Mouse (Mus musculus) urinary bladder, postnatal 4 days (tissue): ENCODE measurements around the gene Prss46.

ENCODE experiments used
- DNase-seq, 2 experiments: peaks; one replicate each; pipeline ENCODE4 v3.0.0; 2021 to 2022; ENCODE audit warnings: low spot score in 2 of 2

The Prss46 gene

DNA sequence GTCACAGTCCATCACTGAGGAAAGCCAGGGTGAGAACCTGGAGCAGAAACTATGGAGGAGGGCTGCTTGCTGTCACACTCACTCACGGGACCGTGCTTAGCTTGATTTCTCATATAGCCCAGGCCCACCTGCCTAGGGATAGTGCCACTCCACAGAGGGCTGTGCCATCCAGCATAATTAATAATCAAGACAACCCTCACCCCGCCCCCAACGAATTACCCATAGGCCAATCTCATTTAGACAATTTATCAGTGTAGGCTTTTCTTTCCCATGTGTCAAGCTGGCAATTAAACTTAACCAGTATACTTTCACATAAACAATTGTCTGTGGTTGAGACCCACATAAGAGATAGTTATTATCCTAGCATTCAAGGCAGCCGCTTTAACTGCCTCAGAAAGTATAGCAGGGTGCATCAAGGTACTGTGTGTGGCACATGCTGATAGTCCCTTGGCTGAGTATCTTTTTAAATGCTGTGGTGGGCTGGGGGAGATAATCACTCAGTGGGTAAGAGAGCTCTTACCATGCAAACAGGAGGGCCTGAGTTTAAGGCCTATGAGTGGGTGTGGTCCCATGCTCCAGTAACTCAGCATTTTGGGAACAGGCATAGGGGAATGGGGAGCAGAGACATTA, 14.8 kb downstream of the Prss46 start:
- DNase-seq: no peak

DNA sequence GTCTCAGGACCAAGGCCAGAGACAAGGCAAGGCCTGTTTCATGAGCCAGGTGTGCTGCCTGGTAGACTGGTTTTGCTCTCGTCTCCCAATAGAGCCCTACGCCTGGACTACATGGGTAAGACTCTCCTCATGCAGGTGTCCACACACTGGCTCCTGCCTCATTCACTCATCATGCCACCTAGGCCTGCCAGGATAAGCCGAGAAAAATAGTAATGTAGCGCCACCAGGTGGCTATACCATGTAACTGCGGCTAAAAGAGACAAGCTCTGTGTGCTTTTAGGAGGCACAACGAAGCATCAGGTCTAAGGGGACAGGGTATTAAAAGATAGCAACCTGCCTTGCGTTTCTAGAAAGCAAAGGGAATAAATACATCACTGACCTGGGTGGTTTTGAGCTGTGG, 26.7 kb downstream of the Prss46 start:
- DNase-seq: peak in 1 of 2 experiments; percentile 19

DNA sequence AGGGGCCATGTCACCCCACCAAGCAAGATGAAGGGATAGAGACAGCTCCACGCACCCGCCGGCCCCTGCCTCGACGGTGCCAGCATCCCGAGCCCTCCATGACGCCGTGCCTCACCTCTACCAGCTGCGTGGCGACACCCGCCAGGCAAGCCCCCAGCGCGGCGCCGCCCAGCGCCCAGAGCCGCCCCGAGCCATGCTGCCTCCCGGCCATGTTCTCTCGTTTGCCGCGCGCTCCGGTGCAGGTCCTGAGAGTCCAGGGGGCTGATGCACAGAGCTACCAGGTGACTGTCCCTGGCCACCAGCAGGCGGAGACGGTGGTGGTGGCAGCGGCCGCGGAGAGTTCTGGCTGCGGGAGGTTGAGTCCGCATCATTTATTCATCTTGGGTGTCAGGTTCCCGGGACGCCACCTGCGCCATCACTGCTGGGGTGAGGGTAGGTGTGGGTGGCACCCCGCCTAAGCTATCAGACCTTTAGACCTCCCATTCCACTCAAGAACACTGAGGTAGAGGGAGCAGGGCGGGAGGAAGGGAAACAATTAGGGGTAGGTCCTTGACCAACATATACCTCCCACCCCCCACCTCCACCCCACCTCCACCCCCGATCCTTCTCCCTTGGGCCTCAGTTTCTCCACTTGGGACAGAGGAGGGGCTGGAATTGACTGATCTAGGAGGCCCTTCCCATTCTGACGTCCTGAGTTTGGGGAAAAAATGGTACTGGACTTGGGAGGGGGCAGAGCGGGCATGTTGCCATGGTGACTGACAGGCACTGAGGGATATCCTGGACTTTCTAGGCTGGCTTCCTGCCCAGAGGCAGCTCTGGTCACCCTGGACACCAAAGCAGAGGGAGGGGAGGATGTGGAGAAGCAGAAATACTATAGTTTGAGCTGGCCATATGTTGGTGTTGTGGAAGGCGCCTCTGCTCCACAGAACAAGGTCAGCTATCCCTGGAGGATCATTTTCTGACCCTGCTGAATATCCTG, 29.7 kb downstream of the Prss46 start:
- no peak for DNase-seq

DNA sequence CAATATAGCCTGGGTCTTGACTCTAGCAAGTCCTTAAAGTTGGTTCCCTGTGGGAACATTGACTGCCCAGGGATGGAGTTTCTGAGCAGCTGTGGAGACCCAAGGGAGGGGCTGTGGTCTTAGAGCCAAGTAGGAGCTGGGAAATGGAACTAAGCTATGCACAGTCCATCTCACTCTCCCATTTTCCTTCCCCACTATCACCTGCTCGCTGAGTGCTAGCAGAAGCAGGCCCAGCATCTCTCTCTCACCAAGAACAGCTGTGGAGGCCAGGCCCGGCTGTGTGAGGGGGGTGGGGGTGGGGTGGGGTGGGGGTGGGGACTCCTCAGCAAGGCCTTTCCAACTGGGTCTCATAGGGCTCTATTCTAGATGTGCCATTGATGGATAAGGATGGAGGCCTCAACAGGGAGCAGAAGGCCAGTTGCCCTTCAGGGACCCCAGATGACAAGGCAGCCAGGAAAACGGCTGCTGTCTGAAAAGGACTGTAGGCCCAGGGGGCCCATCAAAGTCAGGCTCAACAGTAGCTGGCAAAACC, 30.4 kb downstream of the Prss46 start:
- no peak for DNase-seq

DNA sequence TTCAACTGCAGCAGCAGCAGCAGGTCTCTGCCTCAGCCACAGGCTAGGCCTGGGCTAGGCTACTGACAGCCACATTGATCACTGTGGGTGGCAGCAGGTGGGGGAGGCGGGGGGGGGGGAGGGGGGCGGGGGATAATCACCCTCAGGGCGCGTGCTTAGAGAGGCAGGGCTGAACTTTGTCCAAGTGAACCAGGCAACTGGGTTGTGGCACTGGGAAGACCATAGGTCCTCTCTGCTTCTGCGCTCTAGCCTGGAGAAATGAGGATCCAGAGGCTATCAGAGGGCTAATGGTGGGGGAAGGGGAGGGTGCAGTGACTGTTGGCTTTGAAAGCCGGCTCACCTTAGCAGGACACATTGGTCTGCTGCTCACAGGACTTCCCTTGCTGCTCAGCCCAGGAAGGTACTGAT, 31.0 kb downstream of the Prss46 start:
- no peak for DNase-seq

DNA sequence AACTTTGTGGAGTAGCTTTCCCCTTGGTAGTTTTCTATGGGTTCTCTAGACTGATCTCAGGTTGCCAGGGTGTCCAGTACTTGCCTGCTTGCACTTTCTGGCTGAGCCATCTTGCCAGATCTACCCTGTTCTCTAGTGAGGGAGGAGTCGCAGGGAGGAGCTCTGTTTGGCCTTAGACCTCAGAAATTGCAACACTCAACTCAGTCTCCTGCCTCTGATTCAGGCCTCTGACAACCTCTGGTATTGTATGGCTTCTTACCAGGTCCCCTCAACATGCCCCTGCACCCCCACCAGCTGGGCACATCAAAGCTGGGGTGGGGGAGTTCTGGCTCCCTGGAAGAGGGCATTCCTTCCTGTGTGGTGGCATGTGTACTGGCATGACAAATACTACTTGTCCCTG, 33.0 kb downstream of the Prss46 start:
- DNase-seq: no peak

DNA sequence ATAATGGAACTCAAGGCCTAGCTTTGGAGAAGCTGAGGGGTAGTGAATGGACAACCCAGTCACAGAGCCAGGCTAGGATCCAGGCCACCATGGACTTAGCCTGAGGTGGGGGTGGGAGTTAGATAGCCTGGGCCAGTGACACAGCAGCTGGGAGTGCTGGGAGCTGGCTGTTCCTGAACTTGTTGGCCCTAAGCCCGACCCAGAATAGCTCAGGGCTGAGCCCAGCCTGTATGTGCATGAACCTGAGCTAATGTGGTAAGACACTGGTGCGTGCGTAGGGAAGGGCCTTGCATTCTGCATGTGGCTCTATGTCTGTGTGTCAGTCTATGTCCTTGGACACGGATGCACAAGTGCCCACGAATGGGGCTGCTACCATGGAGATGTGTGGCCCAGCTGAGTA, 33.6 kb downstream of the Prss46 start:
- DNase-seq: peak in 1 of 2 experiments; percentile 55

DNA sequence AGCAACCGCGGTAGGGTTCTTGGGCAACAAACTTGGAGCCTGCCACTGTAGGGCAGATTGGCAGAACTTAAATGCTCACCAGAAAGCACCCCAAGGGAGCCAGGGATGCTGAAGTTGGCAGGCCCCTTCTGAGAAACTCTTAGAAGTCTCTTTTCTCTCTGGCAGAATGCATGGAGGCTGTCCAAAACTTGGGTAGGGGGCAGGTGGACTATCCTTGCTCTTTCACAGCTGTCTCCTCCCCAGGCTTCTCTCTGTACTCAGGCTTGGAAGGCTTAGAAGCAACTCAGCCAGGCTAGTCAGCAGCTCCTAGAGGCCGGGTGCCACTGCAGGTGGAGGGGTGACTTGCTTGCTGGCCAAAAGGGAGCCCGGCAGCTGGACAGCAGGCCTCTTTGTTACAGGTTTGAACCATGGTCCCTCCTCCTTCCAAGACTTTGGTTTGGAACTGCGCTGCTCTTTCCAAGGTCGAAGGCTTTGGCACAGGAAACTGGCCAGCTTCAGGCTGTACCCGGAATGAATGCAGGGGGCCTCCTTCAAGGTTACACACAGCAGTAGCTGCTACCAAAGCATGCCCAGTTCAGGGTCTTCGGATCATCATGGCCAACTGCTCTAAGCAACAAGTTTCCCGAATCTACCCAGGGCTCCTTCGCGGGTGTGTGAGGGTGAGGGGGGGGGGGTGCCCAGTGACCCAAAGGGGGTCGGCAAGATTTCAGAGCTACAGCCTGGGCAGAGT, 35.0 kb downstream of the Prss46 start, which contains the start of gene Als2cl:
TSS of gene Als2cl (plus strand) at position 680 of the 730 bp plus-strand sequence.
- DNase-seq: no peak

DNA sequence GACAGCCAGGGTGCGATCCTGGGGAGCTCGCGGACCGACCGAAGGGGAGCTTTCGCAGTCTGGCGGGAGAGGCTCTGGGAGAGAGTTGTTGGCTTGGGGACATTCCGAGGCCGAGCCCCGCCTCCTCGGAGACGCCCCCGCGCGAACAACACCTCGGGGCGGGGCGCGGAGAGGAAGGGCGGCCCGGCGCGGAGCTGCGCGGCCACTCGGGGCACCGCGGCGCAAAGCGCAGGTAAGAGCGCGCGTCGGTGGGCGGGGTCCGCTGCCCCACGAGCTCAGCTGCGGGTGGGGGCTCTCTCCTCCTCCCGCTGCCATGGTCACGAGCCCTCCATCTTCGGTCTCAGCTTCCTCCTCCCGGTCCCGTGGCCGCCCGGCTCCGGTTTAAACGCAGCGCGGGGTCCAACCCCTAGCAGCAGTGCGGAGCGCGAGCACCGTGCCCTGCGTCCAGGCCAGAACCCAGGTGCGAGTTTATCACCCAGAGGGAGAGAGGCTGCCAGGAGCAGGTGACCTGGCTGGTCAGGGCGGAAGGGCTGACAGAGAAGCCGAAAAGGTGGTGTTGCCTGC, 35.8 kb downstream of the Prss46 start, which contains the start of gene Tmie:
TSS of gene Tmie (minus strand) at position 116 of the 564 bp plus-strand sequence.
- DNase-seq: peak; percentile 70 to 78

DNA sequence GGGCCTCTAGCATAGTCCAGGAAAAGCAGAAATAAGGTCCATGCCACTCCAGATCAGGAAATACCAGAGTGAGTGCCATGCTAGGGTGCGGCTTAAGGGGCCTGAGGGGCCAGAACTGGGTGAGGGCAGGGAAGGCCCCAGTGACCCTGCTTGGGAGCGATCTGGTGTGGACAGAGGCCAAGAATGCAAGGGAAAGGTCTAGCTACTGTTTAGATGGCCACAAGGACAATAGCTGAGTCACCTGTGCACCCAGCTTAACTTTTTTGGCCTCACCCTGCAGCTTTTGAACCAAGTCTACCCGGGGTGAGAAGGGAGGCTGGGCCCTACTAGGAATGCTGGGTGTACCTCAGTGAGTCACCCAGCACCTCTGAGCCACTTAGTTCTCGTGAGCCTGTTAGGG, 36.5 kb downstream of the Prss46 start:
- peak in 1 of 2 experiments; percentile 63 for DNase-seq

DNA sequence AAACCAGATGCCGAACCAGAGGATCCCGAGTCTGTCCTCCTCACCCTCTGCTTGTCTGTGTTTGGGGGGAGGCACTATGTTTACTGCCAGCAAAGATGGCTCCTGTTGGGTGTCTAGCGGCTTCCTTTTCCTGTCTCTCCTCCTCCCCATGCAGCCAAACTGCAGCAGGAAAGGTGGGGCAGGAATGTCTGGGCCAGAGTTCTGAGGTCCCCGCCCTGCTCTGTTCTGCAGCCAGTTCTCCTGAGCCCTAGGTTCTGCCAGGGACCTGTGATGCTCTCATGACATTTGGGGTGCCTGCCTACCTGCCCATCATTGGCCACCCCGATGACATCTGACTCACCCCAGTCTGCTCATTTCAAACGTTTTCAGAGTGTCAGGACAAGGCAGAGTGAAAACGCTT, 37.6 kb downstream of the Prss46 start:
- no peak for DNase-seq

DNA sequence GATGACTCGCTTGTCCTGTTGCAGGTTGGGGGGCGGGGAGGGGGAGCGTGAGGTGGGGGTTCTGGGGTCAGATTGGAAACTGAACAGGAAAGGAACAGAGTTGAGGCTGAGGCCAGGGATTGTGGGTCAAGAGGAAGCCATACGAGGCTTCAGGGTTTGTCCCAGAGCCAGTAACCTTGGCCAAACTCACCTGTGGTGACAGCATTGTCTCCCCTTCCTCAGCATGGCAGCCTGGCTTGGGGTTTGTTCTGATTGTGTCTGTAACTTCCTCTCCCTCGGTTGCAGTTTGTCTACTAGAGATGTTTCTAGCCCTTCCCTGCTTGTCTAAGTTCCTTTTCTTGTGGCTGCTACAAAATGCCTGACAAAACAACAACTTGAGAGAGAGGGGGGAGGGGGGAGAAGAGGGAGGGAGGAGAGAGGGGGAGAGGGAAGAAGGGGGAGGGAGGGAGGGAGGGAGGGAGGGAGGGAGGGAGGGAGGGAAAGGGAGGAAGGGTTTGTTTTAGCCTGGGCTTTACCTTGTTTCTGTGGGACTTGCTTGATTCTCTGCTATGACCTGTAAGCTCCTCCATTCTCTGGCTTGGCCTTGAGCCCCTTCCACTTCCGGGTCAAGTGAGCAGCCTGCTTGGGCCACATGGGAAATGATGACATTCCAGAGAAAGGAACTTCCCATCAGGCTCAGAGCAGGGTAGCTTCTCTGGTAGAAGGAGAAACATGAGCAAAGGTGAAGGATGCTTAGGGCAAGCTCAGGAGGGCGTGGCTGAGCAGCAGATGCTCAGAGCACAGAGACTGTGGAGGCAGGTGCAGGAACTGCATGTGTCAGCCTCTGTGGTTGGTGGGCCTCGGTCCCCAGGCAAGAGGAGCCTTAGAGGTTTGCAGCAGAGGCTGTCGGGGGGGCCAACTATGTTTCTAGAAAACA, 43.3 kb downstream of the Prss46 start:
- no peak for DNase-seq

DNA sequence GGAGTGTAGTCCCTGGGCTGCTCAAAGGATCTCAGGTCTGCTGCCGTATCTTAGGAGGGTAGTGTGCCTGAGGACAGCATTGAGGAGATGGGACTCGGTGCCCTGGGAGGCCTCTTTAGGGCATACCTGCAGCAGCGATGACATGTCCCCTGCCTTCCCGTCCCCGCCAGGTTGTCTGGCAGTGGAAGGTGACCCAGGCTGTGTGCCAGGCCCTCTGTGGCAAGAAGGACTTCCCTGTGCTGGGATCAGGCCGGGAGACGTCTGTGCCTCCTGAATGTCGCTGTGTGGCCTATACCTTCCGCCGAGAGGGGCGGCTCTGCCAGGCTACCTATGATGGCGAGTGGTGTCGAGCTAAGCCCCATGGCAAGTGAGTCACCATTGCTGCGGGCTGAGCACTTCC, 44.6 kb downstream of the Prss46 start:
- no peak for DNase-seq

DNA sequence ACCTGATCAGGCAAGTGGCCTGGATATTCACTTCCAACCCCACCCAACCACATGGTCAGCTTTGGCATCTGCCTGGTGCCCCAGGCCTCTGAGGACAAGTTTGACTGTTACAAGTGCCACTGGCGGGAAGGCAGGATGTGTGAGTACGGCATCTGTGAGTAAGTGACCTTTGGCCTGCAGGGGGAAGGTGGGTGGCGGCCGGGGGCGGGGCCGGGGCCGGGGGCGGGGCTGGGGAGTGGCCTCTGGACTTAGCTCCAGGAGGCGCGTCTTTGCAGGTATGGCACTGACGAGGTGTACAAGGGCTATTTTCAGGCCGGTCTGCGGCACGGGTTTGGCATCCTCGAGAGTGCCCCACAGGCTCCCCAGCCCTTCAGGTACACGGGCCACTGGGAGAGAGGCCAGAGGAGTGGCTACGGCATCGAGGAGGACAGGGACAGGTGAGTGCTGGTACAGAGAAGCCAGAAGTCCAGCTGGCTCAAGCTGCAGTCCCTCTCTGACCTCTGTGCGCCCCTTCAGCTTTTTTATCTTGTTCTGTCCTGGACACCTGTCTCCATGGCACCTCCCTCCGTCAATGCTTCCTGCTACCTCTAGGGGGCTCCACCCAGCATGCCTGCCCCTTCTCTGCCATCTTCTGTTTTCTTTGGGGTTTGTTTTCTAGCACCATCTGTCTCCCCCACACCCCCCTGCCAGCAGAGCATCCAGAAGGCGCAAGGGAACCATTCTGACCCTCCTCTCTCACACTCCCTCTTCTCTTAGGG, 45.9 kb downstream of the Prss46 start:
- DNase-seq: no peak

DNA sequence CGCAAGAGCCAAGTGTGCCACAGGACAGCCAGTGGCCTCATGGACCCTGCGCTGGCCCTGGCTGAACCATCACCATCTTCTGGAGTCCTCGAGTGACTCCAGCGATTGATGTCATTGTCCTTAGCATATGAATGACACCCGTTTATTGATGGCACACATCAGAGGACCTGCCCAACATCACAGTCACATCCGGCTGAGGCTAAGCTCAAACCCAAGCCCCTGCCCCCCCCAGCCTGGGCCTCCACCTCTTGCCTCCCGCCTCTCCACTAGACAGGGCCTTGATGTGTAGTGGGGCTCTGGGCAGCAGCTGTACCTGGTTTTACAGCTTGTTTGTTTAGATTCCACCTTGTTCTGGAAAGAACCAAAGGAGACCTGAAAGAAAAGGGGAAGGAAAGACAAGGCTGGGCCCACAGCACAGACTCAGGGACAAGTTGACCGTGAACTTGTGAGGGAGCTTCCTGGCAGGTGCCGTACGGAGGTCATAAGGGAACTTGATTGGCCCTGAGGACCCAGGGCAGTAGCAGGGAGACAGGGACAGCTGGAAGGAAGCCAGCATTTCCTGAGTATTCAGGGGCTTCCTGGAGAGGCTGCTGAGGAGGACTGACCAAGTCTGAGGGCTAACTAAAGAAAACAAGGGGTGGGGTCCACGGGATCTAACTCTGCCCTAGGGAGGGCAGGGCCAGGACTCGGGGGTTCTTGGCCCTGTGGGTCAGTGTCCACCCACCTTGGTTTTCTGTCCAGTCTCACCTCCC, 46.9 kb downstream of the Prss46 start:
- no peak for DNase-seq

DNA sequence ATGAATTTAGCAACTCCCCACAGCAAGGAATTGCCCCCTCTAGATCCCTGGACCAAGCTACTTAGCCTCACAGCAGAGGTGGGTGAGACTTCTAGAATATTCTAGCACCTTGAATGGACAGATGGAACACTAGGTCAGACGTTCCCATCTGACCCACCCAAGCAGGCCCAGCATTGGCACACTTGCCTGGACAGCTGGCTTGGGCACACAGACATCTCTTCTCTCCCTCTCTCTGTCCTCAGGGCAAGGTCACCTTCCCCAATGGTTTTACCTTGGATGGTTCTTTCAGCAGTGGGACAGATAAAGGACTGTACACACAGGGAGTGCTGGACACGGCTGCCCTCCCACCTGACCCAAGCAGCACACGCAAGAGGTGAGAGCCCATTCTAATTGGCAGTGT, 48.2 kb downstream of the Prss46 start:
- DNase-seq: no peak

DNA sequence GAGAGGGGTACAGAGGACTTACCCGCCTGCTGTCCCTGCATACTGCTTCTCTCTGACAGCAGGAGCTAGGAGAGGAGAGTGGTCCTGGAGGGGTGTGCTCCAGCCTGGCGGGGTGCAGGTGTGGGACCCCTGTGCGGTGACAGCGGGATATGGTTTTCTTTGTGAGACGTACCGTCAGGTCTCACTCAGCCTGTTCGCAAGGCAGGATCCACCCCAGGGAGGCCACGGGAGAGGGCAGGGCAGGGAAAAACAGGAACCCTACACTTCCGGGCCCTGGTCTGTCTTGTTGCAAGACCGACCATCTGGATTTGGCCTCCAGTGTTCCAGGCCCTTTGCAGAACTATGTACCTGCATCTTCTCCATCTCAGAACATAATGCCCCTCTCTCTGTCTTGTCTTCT, 49.1 kb downstream of the Prss46 start:
- DNase-seq: no peak

DNA sequence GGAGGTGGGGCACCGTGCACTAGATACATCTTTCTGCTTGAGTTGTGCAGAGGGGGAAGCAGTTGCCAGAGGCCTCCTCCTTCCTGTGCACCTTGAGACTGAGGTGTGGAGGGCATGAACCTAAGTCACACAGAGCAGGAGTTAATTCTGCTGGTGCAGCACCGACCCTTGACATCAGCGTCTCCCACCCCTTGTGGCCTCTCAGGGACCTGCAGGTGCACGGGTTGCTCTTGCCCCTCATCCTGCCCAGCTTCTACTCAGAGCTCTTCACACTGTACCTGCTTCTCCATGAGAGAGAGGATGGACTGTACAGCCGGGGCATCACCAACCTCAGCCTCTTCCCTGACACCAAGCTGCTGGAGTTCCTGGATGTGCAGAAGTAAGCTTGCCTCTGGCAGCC, 51.2 kb downstream of the Prss46 start:
- DNase-seq: no peak

DNA sequence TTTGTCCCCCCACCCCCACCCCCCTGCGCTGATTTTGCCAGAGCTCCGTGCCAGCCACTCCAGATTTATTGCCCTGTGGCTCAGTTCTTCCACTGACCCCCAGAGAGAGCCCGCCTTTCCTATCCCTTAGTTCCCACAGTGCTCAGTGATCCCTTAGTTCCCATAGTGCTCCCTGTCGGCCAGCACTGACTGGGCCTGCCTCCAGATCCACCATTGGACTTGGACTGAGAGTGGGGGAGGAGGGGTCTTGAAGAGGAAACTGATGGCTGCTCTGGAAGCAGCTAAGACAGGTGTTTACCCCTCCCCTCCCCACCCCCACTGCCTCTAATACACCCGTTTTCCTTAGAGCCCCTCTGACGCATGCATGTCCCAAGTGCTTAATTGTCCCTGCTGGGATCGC, 51.7 kb downstream of the Prss46 start:
- DNase-seq: no peak
